Mouse (Mus musculus): Measurements from ENCODE around the gene Itga10. TPM values are rescaled to one million over a fixed set of nuclear protein-coding genes. Genes with fewer than 3 reads are reported as not detected.
"Not testable (repeated sequence)": the region's sequence is repeated elsewhere in the genome, so short reads cannot be mapped to it uniquely, and the experiment has no call there.

Itga10 gene
- total RNA-seq, 2 experiments from 2014 or later = 1.1 to 1.7 TPM

DNA sequence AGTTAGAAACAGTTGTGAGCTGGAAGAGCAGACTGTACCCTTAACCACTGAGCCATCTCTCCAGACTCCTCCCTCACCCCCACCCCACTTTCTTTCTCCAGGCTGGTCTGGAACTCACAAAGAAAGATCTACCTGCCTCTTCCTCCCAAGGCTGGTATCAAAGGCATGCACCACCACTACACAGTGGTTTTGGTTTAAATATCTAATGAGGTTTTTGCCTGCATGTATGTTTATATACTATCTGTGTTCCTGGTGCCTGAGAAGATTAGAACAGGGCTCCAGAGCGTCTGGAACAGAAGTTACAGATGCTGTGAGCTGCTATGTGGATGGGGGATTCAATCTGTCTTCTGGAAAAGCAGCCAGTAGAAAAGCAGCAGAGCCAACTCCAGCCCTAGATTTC is 11.4 kb upstream of the Itga10 start:
- DNase-seq (ENCODE audit: extremely low spot score in 1 of 2, low spot score in 1 of 2) = no peak

DNA sequence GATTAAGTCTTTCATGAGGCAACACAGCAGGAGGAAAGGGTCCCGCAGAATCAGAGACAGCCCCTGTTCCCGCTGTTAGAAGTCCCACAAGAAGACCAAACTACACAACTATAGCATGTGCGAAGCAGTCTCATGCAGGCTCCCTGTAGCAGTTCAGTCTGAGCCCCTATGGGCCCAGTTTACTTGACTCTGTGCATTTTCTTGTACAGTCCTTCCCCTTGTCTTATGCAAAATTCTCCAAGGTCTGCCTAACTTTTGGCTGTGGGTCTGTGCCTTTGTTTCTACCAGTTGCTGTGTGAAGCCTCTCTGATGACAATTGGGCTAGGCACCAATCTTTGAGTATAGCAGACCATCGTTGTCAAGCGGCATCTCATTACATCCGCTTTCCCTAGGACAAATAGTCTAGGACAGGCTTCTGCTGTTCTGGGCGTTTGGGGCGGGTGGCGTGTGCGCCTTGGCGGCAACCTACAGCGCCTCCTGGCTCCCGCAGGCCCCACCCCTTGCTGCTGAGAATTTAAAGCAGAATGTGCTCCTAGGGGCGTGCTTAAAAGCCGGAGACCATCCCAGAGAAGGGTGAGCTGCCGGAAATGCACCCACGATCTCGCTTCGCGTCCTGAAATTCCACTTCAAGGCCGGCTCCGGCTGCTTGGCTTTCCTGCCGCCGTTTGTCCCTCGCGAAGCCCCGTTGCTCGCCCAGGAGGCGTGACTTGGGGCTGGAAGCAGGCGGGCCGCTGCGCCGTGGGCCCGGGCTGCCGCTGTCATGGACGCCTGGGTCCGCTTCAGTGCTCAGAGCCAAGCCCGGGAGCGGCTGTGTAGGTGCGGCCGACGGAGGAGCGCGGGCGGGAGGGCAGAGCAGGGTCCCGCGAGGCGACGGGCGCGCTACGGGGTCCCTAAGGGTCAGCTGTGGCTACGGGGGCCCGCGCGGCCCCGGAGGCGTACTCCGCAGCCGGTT is 10.2 kb upstream of the Itga10 start, which contains the start of the genes Pex11b and Gm42957:
Gene Pex11b (plus strand): TSS at position 449 of the 952 bp plus-strand sequence.
Gene Gm42957 (plus strand): TSS at position 547 of the 952 bp plus-strand sequence.
- peak; percentile 69 to 80 for DNase-seq (ENCODE audit: extremely low spot score in 1 of 2, low spot score in 1 of 2)

DNA sequence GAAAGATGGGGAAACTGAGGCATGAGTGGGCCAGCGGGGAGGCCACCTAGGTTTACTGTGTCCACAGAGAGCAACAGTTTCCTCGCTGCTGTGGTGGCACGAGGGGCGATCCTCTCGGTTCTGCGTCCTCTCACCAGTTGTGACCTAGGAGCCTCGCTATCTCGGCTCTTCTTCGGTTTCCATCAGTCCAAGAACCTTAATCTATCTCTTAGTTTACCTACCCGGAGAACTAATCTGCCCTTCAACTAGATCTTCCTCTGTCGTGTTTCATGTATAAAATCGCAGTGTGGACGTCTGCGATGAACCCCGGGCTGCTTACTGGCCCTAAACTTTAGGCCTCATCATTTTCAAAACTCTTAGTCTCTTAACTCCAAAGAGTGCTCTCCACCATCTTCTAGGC is 9.5 kb upstream of the Itga10 start:
- DNase-seq (ENCODE audit: extremely low spot score in 1 of 2, low spot score in 1 of 2) = peak in 1 of 2 experiments; percentile 9

- DNase-seq (ENCODE audit: extremely low spot score in 1 of 2, low spot score in 1 of 2) = no peak
Measured at GRCm38 (mm10) chr3:96636448-96636847, 8.9 kb upstream of the Itga10 start.

- DNase-seq (ENCODE audit: extremely low spot score in 1 of 2, low spot score in 1 of 2) = peak in 1 of 2 experiments; percentile 64
Measured at GRCm38 (mm10) chr3:96639219-96639618, 6.2 kb upstream of the Itga10 start.

DNA sequence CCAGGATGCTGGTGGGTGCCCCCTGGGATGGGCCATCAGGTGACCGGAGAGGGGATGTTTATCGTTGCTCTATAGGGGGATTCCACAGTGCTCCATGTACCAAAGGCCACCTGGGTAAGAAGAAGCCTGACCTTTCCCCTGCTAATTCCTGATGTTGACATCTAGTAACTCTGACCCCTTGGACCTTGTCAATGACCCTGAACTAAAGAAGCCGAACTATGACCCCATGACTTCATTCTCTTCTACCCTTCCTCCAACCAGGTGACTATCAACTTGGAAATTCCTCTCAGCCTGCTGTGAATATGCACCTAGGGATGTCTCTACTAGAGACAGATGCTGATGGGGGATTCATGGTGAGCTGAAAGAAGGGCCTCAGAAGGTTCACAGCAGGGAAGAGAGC is 2.0 kb downstream of the Itga10 start:
- no peak for DNase-seq (ENCODE audit: extremely low spot score in 1 of 2, low spot score in 1 of 2)

DNA sequence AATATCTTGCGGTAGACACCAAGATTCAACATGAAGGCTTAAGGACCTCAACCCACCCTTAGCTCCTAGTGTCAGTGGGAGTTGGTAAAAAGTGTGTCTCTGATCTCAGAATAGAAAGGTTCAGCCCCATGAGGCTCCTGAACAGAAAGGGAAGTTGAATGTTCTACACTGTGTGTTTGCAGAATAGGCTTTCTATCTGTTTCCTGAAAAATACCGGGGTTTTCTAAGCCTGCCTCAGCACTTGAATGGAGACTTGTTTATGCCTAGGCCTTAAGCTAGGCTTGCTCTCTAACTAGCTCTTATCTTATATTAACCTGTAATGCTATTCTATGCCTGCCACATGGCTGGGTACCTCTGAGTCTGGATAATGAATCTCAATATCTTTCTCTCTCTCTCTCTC is 15.5 kb downstream of the Itga10 start:
- DNase-seq (ENCODE audit: extremely low spot score in 1 of 2, low spot score in 1 of 2) = no peak

- DNase-seq (ENCODE audit: extremely low spot score in 1 of 2, low spot score in 1 of 2) = no peak
Measured at GRCm38 (mm10) chr3:96662731-96663316, 17.4 kb downstream of the Itga10 start.

- peak; percentile 84 to 95 for DNase-seq (ENCODE audit: extremely low spot score in 1 of 2, low spot score in 1 of 2)
Measured at GRCm38 (mm10) chr3:96663432-96664239, 18.3 kb downstream of the Itga10 start.

- not testable (repeated sequence) for DNase-seq (ENCODE audit: extremely low spot score in 1 of 2, low spot score in 1 of 2)
Measured at GRCm38 (mm10) chr3:96665732-96666363, 20.5 kb downstream of the Itga10 start.

DNA sequence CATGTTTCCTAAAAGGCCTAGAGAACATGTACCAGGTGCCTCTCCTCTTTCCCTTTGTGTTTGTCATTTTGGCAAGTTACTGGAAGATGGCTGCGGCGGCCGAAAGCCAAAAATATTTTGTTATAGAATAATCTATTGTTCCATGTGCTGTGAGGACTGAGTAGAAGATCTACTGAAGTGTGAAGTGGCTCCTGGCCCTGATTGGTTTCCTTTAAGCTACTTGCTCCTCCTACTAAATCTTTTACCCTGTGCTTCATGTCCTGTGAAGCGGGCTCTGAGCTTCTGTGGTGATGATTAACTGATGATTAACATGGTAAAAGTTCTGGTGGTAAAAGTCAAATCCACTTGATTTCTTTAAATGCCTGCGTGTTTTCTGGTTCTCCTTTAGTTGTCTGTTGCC is 21.5 kb downstream of the Itga10 start:
- DNase-seq (ENCODE audit: extremely low spot score in 1 of 2, low spot score in 1 of 2) = no peak

DNA sequence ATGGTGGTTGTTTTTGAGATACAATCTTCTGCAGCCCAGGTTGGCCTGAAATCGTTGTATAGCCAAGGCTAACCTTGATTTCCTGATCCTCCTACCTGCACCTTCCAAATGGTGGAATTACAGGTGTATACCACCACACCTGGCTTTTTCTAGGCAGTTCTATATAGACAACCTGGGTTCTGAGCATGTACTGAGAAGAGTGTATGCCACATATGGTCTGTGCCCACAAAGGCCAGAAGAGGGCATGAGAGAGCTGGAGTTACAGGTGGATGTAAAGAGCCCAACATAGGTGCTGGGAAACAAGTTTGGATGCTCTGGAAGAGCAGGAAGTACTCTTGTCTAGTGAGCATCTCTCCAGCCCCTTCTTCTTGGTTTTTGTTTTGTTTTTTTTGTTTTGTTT is 21.9 kb downstream of the Itga10 start:
- no peak for DNase-seq (ENCODE audit: extremely low spot score in 1 of 2, low spot score in 1 of 2)

GRCm38 (mm10) chr3:96668424-96669067 is 23.2 kb downstream of the Itga10 start:
- DNase-seq (ENCODE audit: extremely low spot score in 1 of 2, low spot score in 1 of 2) = no peak

- DNase-seq (ENCODE audit: extremely low spot score in 1 of 2, low spot score in 1 of 2) = peak; percentile 40 to 47
Measured at GRCm38 (mm10) chr3:96669727-96670468, 24.5 kb downstream of the Itga10 start, which contains the start of gene Ankrd35. TSS of gene Ankrd35 (plus strand) at chr3:96670131.

- DNase-seq (ENCODE audit: extremely low spot score in 1 of 2, low spot score in 1 of 2) = no peak
Measured at GRCm38 (mm10) chr3:96671519-96671918, 26.1 kb downstream of the Itga10 start.

- no peak for DNase-seq (ENCODE audit: extremely low spot score in 1 of 2, low spot score in 1 of 2)
Measured at GRCm38 (mm10) chr3:96673514-96673913, 28.1 kb downstream of the Itga10 start.

- no peak for DNase-seq (ENCODE audit: extremely low spot score in 1 of 2, low spot score in 1 of 2)
Measured at GRCm38 (mm10) chr3:96674442-96674841, 29.1 kb downstream of the Itga10 start.

DNA sequence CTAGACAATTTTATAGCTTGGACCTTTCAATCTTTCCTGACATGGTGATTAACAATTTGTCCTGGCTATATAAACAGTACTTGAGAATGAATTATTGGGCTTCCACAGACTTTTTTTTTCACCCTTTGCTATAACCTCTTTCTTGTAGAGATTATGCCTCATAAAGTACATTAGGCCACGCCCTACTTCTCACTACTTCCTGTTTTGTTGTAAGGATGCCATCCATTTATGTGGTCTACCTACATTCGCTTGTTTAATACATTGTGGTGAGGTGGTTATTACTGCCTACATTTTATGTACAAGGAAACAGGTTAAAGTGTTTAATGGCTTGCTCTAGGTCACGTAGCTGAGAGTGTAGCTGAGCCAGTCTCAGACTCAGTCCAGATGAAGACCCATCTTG is 29.8 kb downstream of the Itga10 start:
- DNase-seq (ENCODE audit: extremely low spot score in 1 of 2, low spot score in 1 of 2) = no peak

DNA sequence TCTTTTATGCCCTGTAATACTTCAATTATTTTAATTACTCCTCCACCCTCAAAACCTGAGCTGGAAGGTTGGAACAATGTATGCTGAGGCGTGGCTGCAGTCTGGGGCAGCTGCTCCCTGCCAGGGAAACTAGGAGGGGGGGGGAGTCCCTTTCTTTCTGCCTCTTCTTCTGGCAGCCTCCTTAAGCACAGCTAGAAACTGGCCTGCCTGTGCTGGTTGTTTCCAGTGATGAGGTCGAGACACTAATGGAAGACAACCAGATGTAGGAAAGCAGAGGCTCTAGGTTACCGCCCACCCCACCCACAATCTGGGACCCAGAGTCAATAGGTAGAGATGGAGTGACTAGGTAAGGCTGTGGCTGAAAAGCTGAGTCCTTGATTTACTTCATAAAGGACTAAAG is 30.3 kb downstream of the Itga10 start:
- no peak for DNase-seq (ENCODE audit: extremely low spot score in 1 of 2, low spot score in 1 of 2)

Measured in layer of hippocampus, postnatal 25 days (tissue).